14 mouse cellular contexts compared by ENCODE assay signal in the genomic region with DNA sequence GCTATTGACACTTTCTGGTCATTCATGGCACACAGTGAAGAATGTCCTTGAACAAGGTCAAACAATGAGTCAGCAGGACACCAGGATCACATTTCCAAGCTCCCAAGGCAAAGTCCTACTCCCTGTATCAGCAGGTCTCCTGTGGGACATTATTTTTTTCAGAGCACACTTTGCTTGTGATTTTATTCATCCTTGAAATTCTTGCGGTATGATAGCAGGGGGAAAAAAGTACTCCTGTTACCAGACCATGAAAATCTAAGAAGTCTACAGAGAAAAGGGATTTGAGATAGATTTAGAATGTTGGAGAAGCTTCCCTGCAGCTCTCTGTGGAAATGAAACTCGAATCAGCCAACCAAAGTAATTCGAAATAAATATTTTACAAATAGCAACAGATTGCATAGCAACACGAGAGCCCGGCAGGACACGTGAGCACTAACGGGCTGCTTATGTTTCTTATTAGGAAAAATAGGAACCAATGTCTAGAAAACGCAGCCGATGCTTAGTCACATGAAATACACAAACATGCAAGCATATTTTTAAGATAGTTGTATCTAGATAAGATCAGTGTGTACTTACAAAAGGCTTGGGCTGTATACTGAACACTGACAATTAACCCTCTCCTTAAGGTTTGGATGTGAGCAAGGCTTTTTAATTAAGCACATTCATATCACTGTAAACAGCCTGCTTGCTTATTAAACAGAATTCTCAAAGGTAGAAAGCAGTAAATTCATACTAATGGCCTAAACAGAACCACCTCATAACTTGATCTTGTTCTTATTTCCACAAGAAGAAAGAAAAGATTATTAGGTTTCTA.
DNase-seq lines count a peak whose midpoint lies in the region; ATAC-seq and TF ChIP-seq lines count a peak whose summit lies in the region.
"Had no signal": no experiment of that assay in that cellular context is flagged by ENCODE, and none has a peak within 500 bp of the region (broad histone marks: within the 10 kb centered on the region; RNA-seq: fewer than 3 reads in every experiment).

No protein-coding gene starts in this region.

- 51% methylated on average over 9 of the region's 9 CpGs for WGBS in hindbrain, embryonic 14.5 days
- 71% methylated on average over 9 of the region's 9 CpGs for WGBS in hindbrain, embryonic 10.5 days
- 45% methylated on average over 9 of the region's 9 CpGs for WGBS in neural tube, embryonic 15.5 days
- WGBS in midbrain, postnatal 0 days = 35% methylated on average over 9 of the region's 9 CpGs
- WGBS in heart, embryonic 11.5 days (ENCODE audit: insufficient replicate concordance) = 84% methylated on average over 9 of the region's 9 CpGs

- peak overlapping the region; percentile 12; the same call in 1 of the 2 replicates for H3K4me2 ChIP-seq in hindbrain, embryonic 14.5 days (replicated peaks)
- H3K4me2 ChIP-seq in neural tube, embryonic 15.5 days = peak overlapping the region; percentile 31
- H3K4me2 ChIP-seq in midbrain, postnatal 0 days (ENCODE audit: low read depth, low read length, poor library complexity, severe bottlenecking) = peak overlapping the region; percentile 16
- H3K4me2 ChIP-seq in heart, embryonic 11.5 days = no peak overlapping the region
- H3K4me2 ChIP-seq: forebrain, embryonic 13.5 days; kidney, embryonic 15.5 days; stomach, embryonic 15.5 days had no signal

- no peak for TF ChIP-seq CTCF in midbrain, postnatal 0 days (IDR thresholded peaks at IDR 0.05)

- no peak for DNase-seq in hindbrain, embryonic 14.5 days (ENCODE audit: low spot score)
- no peak for DNase-seq in hindbrain, embryonic 10.5 days (ENCODE audit: low spot score)
- DNase-seq in neural tube, embryonic 10.5 days (ENCODE audit: extremely low spot score, low spot score) = no peak
- peak; percentile 42 for DNase-seq in brain, adult 2 months (ENCODE audit: low read depth, low spot score)
- peak; percentile 61 for DNase-seq in midbrain, postnatal 0 days (ENCODE audit: low spot score)
- DNase-seq in kidney, postnatal 10 days = no peak
- DNase-seq: cerebellum, adult 18-20 months; heart, postnatal 4 days had no signal

- no peak overlapping the region for H3K4me3 ChIP-seq in hindbrain, embryonic 14.5 days (replicated peaks; ENCODE audit: low read length)
- no peak overlapping the region for H3K4me3 ChIP-seq in hindbrain, embryonic 10.5 days
- H3K4me3 ChIP-seq in neural tube, embryonic 15.5 days (replicated peaks) = no peak overlapping the region
- H3K4me3 ChIP-seq in midbrain, postnatal 0 days (ENCODE audit: low read depth, low read length) = no peak overlapping the region
- H3K4me3 ChIP-seq in heart, embryonic 11.5 days (ENCODE audit: low read depth, low read length) = no peak overlapping the region
- H3K4me3 ChIP-seq: forebrain, embryonic 13.5 days; kidney, embryonic 15.5 days; stomach, embryonic 15.5 days had no signal

- no peaks in the 10 kb centered on the region for H3K9me3 ChIP-seq in hindbrain, embryonic 14.5 days (ENCODE audit: control insufficient read depth, low read length)
- H3K9me3 ChIP-seq in hindbrain, embryonic 10.5 days = no peaks in the 10 kb centered on the region
- H3K9me3 ChIP-seq in neural tube, embryonic 15.5 days (replicated peaks) = no peaks in the 10 kb centered on the region
- no peaks in the 10 kb centered on the region for H3K9me3 ChIP-seq in midbrain, postnatal 0 days (ENCODE audit: low read length)
- no peaks in the 10 kb centered on the region for H3K9me3 ChIP-seq in heart, embryonic 11.5 days (replicated peaks; ENCODE audit: control insufficient read depth, low read length)
- H3K9me3 ChIP-seq: forebrain, embryonic 13.5 days; kidney, embryonic 15.5 days; stomach, embryonic 15.5 days had no signal

- H3K27me3 ChIP-seq in hindbrain, embryonic 14.5 days (ENCODE audit: control insufficient read depth, insufficient read depth, low read length) = no peaks in the 10 kb centered on the region
- no peaks in the 10 kb centered on the region for H3K27me3 ChIP-seq in hindbrain, embryonic 10.5 days (ENCODE audit: insufficient read depth, poor library complexity, severe bottlenecking)
- no peaks in the 10 kb centered on the region for H3K27me3 ChIP-seq in neural tube, embryonic 15.5 days (replicated peaks)
- H3K27me3 ChIP-seq in midbrain, postnatal 0 days (ENCODE audit: insufficient read depth, low read length) = no peaks in the 10 kb centered on the region
- no peaks in the 10 kb centered on the region for H3K27me3 ChIP-seq in heart, embryonic 11.5 days (ENCODE audit: control insufficient read depth, insufficient read depth, low read length)
- H3K27me3 ChIP-seq: forebrain, embryonic 13.5 days; kidney, embryonic 15.5 days; stomach, embryonic 15.5 days had no signal

- no peak overlapping the region for H3K9ac ChIP-seq in hindbrain, embryonic 14.5 days
- no peak overlapping the region for H3K9ac ChIP-seq in neural tube, embryonic 15.5 days (replicated peaks)
- H3K9ac ChIP-seq in midbrain, postnatal 0 days (replicated peaks; ENCODE audit: low read length, poor library complexity, severe bottlenecking) = no peak overlapping the region
- H3K9ac ChIP-seq in heart, embryonic 11.5 days (ENCODE audit: low read depth, low read length) = no peak overlapping the region
- H3K9ac ChIP-seq: forebrain, embryonic 13.5 days; kidney, embryonic 15.5 days; stomach, embryonic 15.5 days had no signal

- 0 out of 2 replicates have a peak, but pooled peaks have one; percentile 51 for ATAC-seq in hindbrain, embryonic 14.5 days (ENCODE audit: low FRiP score)
- ATAC-seq in neural tube, embryonic 15.5 days (ENCODE audit: low FRiP score) = peak; percentile 80
- 0 out of 2 replicates have a peak, but pooled peaks have one; percentile 16 for ATAC-seq in midbrain, postnatal 0 days (ENCODE audit: low FRiP score)
- no peak for ATAC-seq in heart, embryonic 11.5 days (replicated peaks; ENCODE audit: insufficient number of reproducible peaks, low FRiP score, low TSS enrichment)
- ATAC-seq: forebrain, embryonic 13.5 days; lung, postnatal 0 days had no signal

- peaks cover 5% of the 10 kb centered on the region; the same call in 1 of the 2 replicates for H3K4me1 ChIP-seq in hindbrain, embryonic 14.5 days (replicated peaks; ENCODE audit: control insufficient read depth, insufficient read depth, low read length)
- H3K4me1 ChIP-seq in hindbrain, embryonic 10.5 days (replicated peaks) = 0 out of 2 replicates have a peak, but pooled peaks cover 7% of the 10 kb centered on the region
- H3K4me1 ChIP-seq in neural tube, embryonic 15.5 days = peaks cover 11% of the 10 kb centered on the region
- no peaks in the 10 kb centered on the region for H3K4me1 ChIP-seq in midbrain, postnatal 0 days (ENCODE audit: insufficient read depth, low read length)
- H3K4me1 ChIP-seq in heart, embryonic 11.5 days (ENCODE audit: control insufficient read depth, insufficient read depth, low read length) = no peaks in the 10 kb centered on the region
- H3K4me1 ChIP-seq: kidney, embryonic 15.5 days; stomach, embryonic 15.5 days had no signal

- no peaks in the 10 kb centered on the region for H3K36me3 ChIP-seq in hindbrain, embryonic 14.5 days (replicated peaks; ENCODE audit: control insufficient read depth, insufficient read depth)
- no peaks in the 10 kb centered on the region for H3K36me3 ChIP-seq in hindbrain, embryonic 10.5 days
- no peaks in the 10 kb centered on the region for H3K36me3 ChIP-seq in neural tube, embryonic 15.5 days
- H3K36me3 ChIP-seq in midbrain, postnatal 0 days (ENCODE audit: insufficient read depth, low read length) = no peaks in the 10 kb centered on the region
- no peaks in the 10 kb centered on the region for H3K36me3 ChIP-seq in heart, embryonic 11.5 days (ENCODE audit: control insufficient read depth, insufficient read depth, low read length)
- H3K36me3 ChIP-seq: kidney, embryonic 15.5 days; stomach, embryonic 15.5 days had no signal

- 0 out of 2 replicates have a peak overlapping the region, but pooled peaks have one; percentile 17 for H3K27ac ChIP-seq in hindbrain, embryonic 14.5 days
- H3K27ac ChIP-seq in hindbrain, embryonic 10.5 days = no peak overlapping the region
- peak overlapping the region; percentile 54 for H3K27ac ChIP-seq in neural tube, embryonic 15.5 days (replicated peaks)
- H3K27ac ChIP-seq in midbrain, postnatal 0 days (ENCODE audit: low read depth, low read length) = peak overlapping the region; percentile 21; the same call in 1 of the 2 replicates
- H3K27ac ChIP-seq in heart, embryonic 11.5 days (ENCODE audit: low read depth, low read length) = no peak overlapping the region
- H3K27ac ChIP-seq: forebrain, embryonic 13.5 days; kidney, embryonic 15.5 days; stomach, embryonic 15.5 days had no signal

Comparison
In these comparisons a context has a peak if more than half of its experiments do, and no peak if none do; other contexts are left out.
1. H3K27ac ChIP-seq: peak in hindbrain, embryonic 14.5 days (single experiment), neural tube, embryonic 15.5 days (single experiment) and midbrain, postnatal 0 days (single experiment); none in hindbrain, embryonic 10.5 days (single experiment) and heart, embryonic 11.5 days (single experiment).
2. DNase-seq: peak in brain, adult 2 months (single experiment) and midbrain, postnatal 0 days (single experiment); none in hindbrain, embryonic 14.5 days (single experiment), hindbrain, embryonic 10.5 days (single experiment), neural tube, embryonic 10.5 days (single experiment) and kidney, postnatal 10 days (single experiment).